ENCODE assay signal across 2 mouse cellular contexts in the genomic region with DNA sequence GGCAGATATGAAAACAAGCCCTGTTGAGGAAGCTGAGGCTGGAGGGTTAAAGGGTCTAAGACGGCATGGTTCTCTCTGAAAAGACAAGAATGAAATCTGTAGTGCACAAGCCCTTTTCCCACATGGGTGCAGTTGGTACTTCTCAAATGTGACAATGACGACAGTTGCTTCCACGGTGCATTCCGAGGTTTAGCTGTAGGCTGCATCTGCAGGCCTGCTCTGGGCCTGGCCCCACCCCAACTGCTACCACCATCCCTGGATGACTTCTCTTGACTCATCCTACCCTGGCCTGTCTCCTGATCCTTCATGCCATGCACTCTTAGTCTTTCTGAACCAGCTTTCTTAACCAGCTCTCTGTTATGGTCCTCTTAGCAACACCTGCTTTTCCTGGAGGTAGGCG.
TF ChIP-seq lines count a peak whose summit lies in the region.

No protein-coding gene starts in this region.

TF ChIP-seq in C2C12, 6 proteins besides CTCF, POLR2A, EP300 and RAD21 (continued from another document):
- no peak for TF ChIP-seq USF1 (IDR thresholded peaks at IDR 0.05; ENCODE audit: low read depth)
- TF ChIP-seq CEBPB (IDR thresholded peaks at IDR 0.05; ENCODE audit: low read depth), result no peak

TF ChIP-seq in myocyte, 11 proteins besides CTCF, POLR2A, EP300 and RAD21:
- TF ChIP-seq MYOG (IDR thresholded peaks at IDR 0.05; ENCODE audit: control insufficient read depth in 1 of 3, insufficient read depth in 1 of 3, insufficient read length in 2 of 3, low read depth in 2 of 3) (peak in 2 of 3 experiments; percentile 72 to 93), POLR2AphosphoS2 (IDR thresholded peaks at IDR 0.05; ENCODE audit: insufficient read length, low read depth) (no peak), TCF3 (IDR thresholded peaks at IDR 0.05; ENCODE audit: insufficient read length, low read depth) (peak; percentile 60), CEBPB (IDR thresholded peaks at IDR 0.05; ENCODE audit: insufficient read depth, poor library complexity, severe bottlenecking) (no peak), USF1 (IDR thresholded peaks at IDR 0.05; ENCODE audit: low read depth) (no peak), REST (IDR thresholded peaks at IDR 0.05; ENCODE audit: insufficient read depth, insufficient read length) (no peak), E2F4 (IDR thresholded peaks at IDR 0.05; ENCODE audit: insufficient read depth) (no peak), TCF12 (IDR thresholded peaks at IDR 0.05; ENCODE audit: insufficient read depth, poor library complexity, severe bottlenecking) (peak; percentile 48), SRF (IDR thresholded peaks at IDR 0.05; ENCODE audit: control insufficient read depth, insufficient read length, low read depth) (no peak), MAX (IDR thresholded peaks at IDR 0.05; ENCODE audit: low read depth) (no peak), MYOD1 (IDR thresholded peaks at IDR 0.05; ENCODE audit: control insufficient read depth in 1 of 3, insufficient read length in 2 of 3, low read depth in 2 of 3) (peak in 2 of 3 experiments; percentile 64 to 89)
